Mouse (Mus musculus): ENCODE results near the gene Jam2. TPM values are rescaled to one million over a fixed set of nuclear protein-coding genes. Genes with fewer than 3 reads are reported as not detected.

Jam2 gene
- polyA plus RNA-seq (2015; fragmentation: Illumina TruSeq; extraction: RNeasy Lipid Tissue Mini Kit (QIAGEN cat#74804); ENCODE audit: insufficient read depth, low read depth, low replicate concordance), result 20.4 TPM

GRCm38 (mm10) chr16:84774003-84774703 is at the start of gene Jam2:
TSS of gene Jam2 (plus strand) at chr16:84774123.

GRCm38 (mm10) chr16:84735166-84736105 is 38.5 kb upstream of the Jam2 start, which contains the start of gene Mrpl39:
TSS of gene Mrpl39 (minus strand) at chr16:84735742.

DNA sequence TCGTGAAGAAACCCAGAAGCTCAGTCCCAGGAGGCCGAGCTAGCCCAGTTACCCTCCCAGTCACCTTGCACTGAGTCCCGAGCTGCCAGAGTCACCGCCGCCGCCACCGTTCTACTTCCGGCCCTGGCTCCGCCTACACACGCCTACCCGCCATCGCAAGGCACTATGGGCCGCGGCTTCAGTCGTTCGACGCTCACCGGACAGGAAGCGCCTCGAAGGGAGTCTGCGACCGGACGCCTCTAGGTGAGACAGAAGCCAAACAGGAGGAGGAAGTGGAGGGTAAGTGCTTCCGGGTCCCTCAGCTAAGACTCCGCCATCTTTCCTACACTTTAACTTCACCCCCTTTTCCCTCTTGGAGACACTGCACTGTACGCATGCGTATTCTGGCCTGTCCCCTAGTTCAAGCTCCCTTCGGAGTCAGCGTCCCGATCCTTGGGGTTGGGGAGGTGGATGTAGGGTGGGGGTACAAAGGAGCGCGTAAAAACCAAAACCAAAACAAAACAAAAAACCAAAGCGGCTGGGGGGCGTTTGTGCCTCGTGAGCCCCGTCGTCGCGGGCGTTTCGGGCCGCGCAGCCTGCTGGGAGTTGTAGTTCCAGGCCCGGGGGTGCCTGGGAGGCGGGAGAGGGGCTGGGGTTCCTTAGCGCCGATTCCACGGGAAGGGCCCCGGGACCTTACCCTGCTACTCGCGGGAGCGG is 61.0 kb downstream of the Jam2 start, which contains the start of gene Gabpa:
Gabpa (plus strand) TSS at position 181 of the 696 bp plus-strand sequence.

GRCm38 (mm10) chr16:84835441-84835822 is 61.5 kb downstream of the Jam2 start, which contains the start of gene Atp5j:
TSS of gene Atp5j (minus strand) at chr16:84835625.

Other genes with a start within 250 kb of the Jam2 start
- 5.2 TPM for gene Mrpl39, start 38.4 kb upstream of the Jam2 start, polyA plus RNA-seq (2015; fragmentation: Illumina TruSeq; extraction: RNeasy Lipid Tissue Mini Kit (QIAGEN cat#74804); ENCODE audit: insufficient read depth, low read depth, low replicate concordance)
- 9.8 TPM for gene Gabpa, start 60.8 kb downstream of the Jam2 start, polyA plus RNA-seq (2015; fragmentation: Illumina TruSeq; extraction: RNeasy Lipid Tissue Mini Kit (QIAGEN cat#74804); ENCODE audit: insufficient read depth, low read depth, low replicate concordance)
- 130 TPM for gene Atp5j, start 61.5 kb downstream of the Jam2 start, polyA plus RNA-seq (2015; fragmentation: Illumina TruSeq; extraction: RNeasy Lipid Tissue Mini Kit (QIAGEN cat#74804); ENCODE audit: insufficient read depth, low read depth, low replicate concordance)

All from pancreas, adult 10 weeks (tissue).